10 mouse cellular contexts compared by ENCODE assay signal in the genomic region with DNA sequence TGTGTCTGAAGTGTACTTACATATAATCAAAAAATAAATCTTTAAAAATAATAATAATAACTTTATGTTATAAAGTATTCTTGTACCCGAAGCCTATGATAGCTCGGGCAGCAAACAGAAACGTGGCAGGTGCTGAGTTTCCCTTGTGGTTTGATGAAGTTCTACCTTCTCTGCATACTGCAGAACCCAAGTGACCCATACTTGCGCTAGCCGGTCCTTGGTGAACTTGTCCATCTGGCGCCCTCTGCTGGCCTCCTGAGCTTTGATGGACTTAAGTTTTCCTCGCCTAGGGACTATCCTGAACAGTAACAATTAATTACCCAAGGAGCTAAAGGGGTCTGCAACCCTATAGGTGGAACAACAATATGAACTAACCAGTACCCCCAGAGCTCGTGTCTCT. TPM values are rescaled to one million over a fixed set of nuclear protein-coding genes. Genes with fewer than 3 reads are reported as not detected.
DNase-seq lines count a peak whose midpoint lies in the region; ATAC-seq and TF ChIP-seq lines count a peak whose summit lies in the region.
"Had no signal": no experiment of that assay in that cellular context is flagged by ENCODE, and none has a peak within 500 bp of the region (broad histone marks: within the 10 kb centered on the region; RNA-seq: fewer than 3 reads in every experiment).

No protein-coding gene starts in this region.

- no peaks in the 10 kb centered on the region for H3K27me3 ChIP-seq in liver, adult 2 months (ENCODE audit: control insufficient read depth, insufficient read depth, low read length)
- H3K27me3 ChIP-seq in liver, embryonic 12.5 days (replicated peaks): no peaks in the 10 kb centered on the region
- H3K27me3 ChIP-seq in hindbrain, postnatal 0 days (ENCODE audit: insufficient read depth, low read length): no peaks in the 10 kb centered on the region
- no peaks in the 10 kb centered on the region for H3K27me3 ChIP-seq in liver, embryonic 14.5 days (ENCODE audit: control insufficient read depth, insufficient read depth, low read length)
- H3K27me3 ChIP-seq: liver, embryonic 15.5 days had no signal

- no peak for TF ChIP-seq POLR2A in liver, adult 2 months (IDR thresholded peaks at IDR 0.05; ENCODE audit: extremely low read depth, insufficient read depth, low read length)

- DNase-seq in liver, adult 2 months (ENCODE audit: extremely low read depth, low read depth, low spot score): peak; percentile 76
- DNase-seq in adrenal gland, adult 8-10 months: peak; percentile 47
- peak; percentile 35 for DNase-seq in embryo, embryonic 11.5 days (ENCODE audit: low read depth, low spot score)
- peak; percentile 75 for DNase-seq in hindbrain, postnatal 0 days (ENCODE audit: low spot score)
- peak in 1 of 3 experiments; percentile 9 for DNase-seq in liver, embryonic 14.5 days (ENCODE audit: low read depth in 3 of 3, low spot score in 3 of 3)
- DNase-seq in right cerebral cortex, postnatal 36 days (ENCODE audit: low spot score in 2 of 2): peak; percentile 33 to 44

- H3K27ac ChIP-seq in liver, adult 2 months (replicated peaks; ENCODE audit: insufficient read depth, low read depth, low read length): no peak overlapping the region
- H3K27ac ChIP-seq in liver, embryonic 12.5 days: no peak overlapping the region
- no peak overlapping the region for H3K27ac ChIP-seq in hindbrain, postnatal 0 days
- H3K27ac ChIP-seq in liver, embryonic 14.5 days: no peak overlapping the region
- H3K27ac ChIP-seq: embryonic facial prominence, embryonic 15.5 days; liver, embryonic 15.5 days had no signal

- H3K9ac ChIP-seq in liver, adult 2 months (ENCODE audit: low read depth, low read length): no peak overlapping the region
- no peak overlapping the region for H3K9ac ChIP-seq in liver, embryonic 12.5 days
- no peak overlapping the region for H3K9ac ChIP-seq in hindbrain, postnatal 0 days (replicated peaks; ENCODE audit: low read length)
- no peak overlapping the region for H3K9ac ChIP-seq in liver, embryonic 14.5 days (replicated peaks)
- H3K9ac ChIP-seq: embryonic facial prominence, embryonic 15.5 days; liver, embryonic 15.5 days had no signal

- WGBS in liver, adult 2 months: 32% methylated on average over 8 of the region's 8 CpGs
- 26% methylated on average over 8 of the region's 8 CpGs for WGBS in liver, embryonic 12.5 days (ENCODE audit: insufficient replicate concordance)
- whole genome bisulfite sequencing in hindbrain, postnatal 0 days: 51% methylated on average over 7 of the region's 8 CpGs
- 21% methylated on average over 8 of the region's 8 CpGs for WGBS in liver, embryonic 14.5 days (ENCODE audit: insufficient replicate concordance)

- no peak for TF ChIP-seq EP300 in liver, embryonic 14.5 days (IDR thresholded peaks at IDR 0.05; ENCODE audit: low read depth)

- H3K4me3 ChIP-seq in liver, adult 2 months (ENCODE audit: insufficient read depth, low read depth, low read length): no peak overlapping the region
- no peak overlapping the region for H3K4me3 ChIP-seq in liver, embryonic 12.5 days
- no peak overlapping the region for H3K4me3 ChIP-seq in hindbrain, postnatal 0 days (ENCODE audit: low read length)
- H3K4me3 ChIP-seq in liver, embryonic 14.5 days (ENCODE audit: insufficient read depth in 1 of 2, low read depth in 2 of 2, low read length in 2 of 2): no peak overlapping the region
- H3K4me3 ChIP-seq: embryonic facial prominence, embryonic 15.5 days; liver, embryonic 15.5 days had no signal

- no peaks in the 10 kb centered on the region for H3K9me3 ChIP-seq in liver, embryonic 12.5 days (replicated peaks)
- H3K9me3 ChIP-seq in hindbrain, postnatal 0 days (ENCODE audit: low read length): no peaks in the 10 kb centered on the region
- H3K9me3 ChIP-seq in liver, embryonic 14.5 days (ENCODE audit: control insufficient read depth, low read length): no peaks in the 10 kb centered on the region
- H3K9me3 ChIP-seq: embryonic facial prominence, embryonic 15.5 days; liver, embryonic 15.5 days had no signal

- ATAC-seq in liver, embryonic 12.5 days: no peak
- ATAC-seq in hindbrain, postnatal 0 days: no peak
- ATAC-seq in liver, embryonic 14.5 days (ENCODE audit: insufficient read depth): no peak
- ATAC-seq in monocyte, adult 5-6 weeks (replicated peaks; ENCODE audit: insufficient number of reproducible peaks, low FRiP score, low TSS enrichment, poor library complexity, severe bottlenecking): no peak

- H3K79me2 ChIP-seq in liver, adult 2 months (ENCODE audit: control insufficient read depth, insufficient read depth, low read length): no peaks in the 10 kb centered on the region

- H3K4me1 ChIP-seq in liver, adult 2 months (ENCODE audit: control insufficient read depth, insufficient read depth, low read length): no peaks in the 10 kb centered on the region
- no peaks in the 10 kb centered on the region for H3K4me1 ChIP-seq in liver, embryonic 12.5 days
- no peaks in the 10 kb centered on the region for H3K4me1 ChIP-seq in hindbrain, postnatal 0 days (ENCODE audit: insufficient read depth, low read length)
- no peaks in the 10 kb centered on the region for H3K4me1 ChIP-seq in liver, embryonic 14.5 days (replicated peaks; ENCODE audit: control insufficient read depth in 2 of 2, insufficient read depth in 2 of 2, low read length in 1 of 2)
- H3K4me1 ChIP-seq: embryonic facial prominence, embryonic 15.5 days; liver, embryonic 15.5 days had no signal

- H3K36me3 ChIP-seq in liver, adult 2 months (ENCODE audit: control insufficient read depth, insufficient read depth, low read length): no peaks in the 10 kb centered on the region
- no peaks in the 10 kb centered on the region for H3K36me3 ChIP-seq in liver, embryonic 12.5 days
- no peaks in the 10 kb centered on the region for H3K36me3 ChIP-seq in hindbrain, postnatal 0 days (ENCODE audit: insufficient read depth, low read length)
- H3K36me3 ChIP-seq in liver, embryonic 14.5 days (replicated peaks; ENCODE audit: control insufficient read depth, insufficient read depth, low read depth): no peaks in the 10 kb centered on the region
- H3K36me3 ChIP-seq: embryonic facial prominence, embryonic 15.5 days; liver, embryonic 15.5 days had no signal

- no peak overlapping the region for H3K4me2 ChIP-seq in liver, embryonic 12.5 days
- no peak overlapping the region for H3K4me2 ChIP-seq in hindbrain, postnatal 0 days (ENCODE audit: low read depth, low read length)
- no peak overlapping the region for H3K4me2 ChIP-seq in liver, embryonic 14.5 days (ENCODE audit: low read depth)
- H3K4me2 ChIP-seq: embryonic facial prominence, embryonic 15.5 days; liver, embryonic 15.5 days had no signal

- TF ChIP-seq CTCF in liver, adult 2 months (IDR thresholded peaks at IDR 0.05; ENCODE audit: low read depth, low read length): peak; percentile 89
- TF ChIP-seq CTCF in hindbrain, postnatal 0 days (IDR thresholded peaks at IDR 0.05; ENCODE audit: low read depth): peak; percentile 63
- peak; percentile 57 for TF ChIP-seq CTCF in liver, embryonic 14.5 days (IDR thresholded peaks at IDR 0.05; ENCODE audit: low read depth)

RNA-seq across cellular contexts. Expression of a gene that starts 12.7 kb away (rescaled TPM):
- total RNA-seq in liver, adult 2 months (2014; rRNA removed): 21.3 and 24.9 TPM in 2 replicates
- 8.2 and 11.3 TPM in 2 replicates for polyA plus RNA-seq in liver, adult 2 months (2012; rRNA removed)
- polyA plus RNA-seq in liver, embryonic 12.5 days (2016; fragmentation: Nextera tagmentation; extraction: Ambion mirVana): 0.42 and 0.48 TPM in 2 replicates
- total RNA-seq in adrenal gland, adult 8-10 months (2022): 10 to 100 TPM in 2 of 4 experiments, 1 to 10 TPM in 2; 7.5 to 10.4 (median 9.2) TPM
- total RNA-seq in hindbrain, postnatal 0 days (2014; rRNA removed): 16.9 and 19.3 TPM in 2 replicates
- polyA plus RNA-seq in hindbrain, postnatal 0 days (2015; fragmentation: Nextera tagmentation; extraction: Ambion mirVana): 10.9 and 13.2 TPM in 2 replicates
- polyA plus RNA-seq in liver, embryonic 14.5 days (2012; rRNA removed): 0.12 and 0.17 TPM in 2 replicates
- polyA plus RNA-seq in liver, embryonic 14.5 days (2014; fragmentation: Nextera tagmentation; extraction: Ambion mirVana): 0.19 and 0.40 TPM in 2 replicates
- total RNA-seq in monocyte, adult 5-6 weeks (2017): 0.29 TPM in 1 of 3 replicates, not detected in the others

RNA-seq across cellular contexts. Expression of a gene that starts 34.7 kb away (rescaled TPM):
- 64.1 and 81.1 TPM in 2 replicates for total RNA-seq in liver, adult 2 months (2014; rRNA removed)
- 81.0 and 84.2 TPM in 2 replicates for polyA plus RNA-seq in liver, adult 2 months (2012; rRNA removed)
- 14.5 and 15.6 TPM in 2 replicates for polyA plus RNA-seq in liver, embryonic 12.5 days (2016; fragmentation: Nextera tagmentation; extraction: Ambion mirVana)
- total RNA-seq in adrenal gland, adult 8-10 months (2022): 100 to 1,000 TPM; 211 to 349 (median 255) TPM
- 167 and 174 TPM in 2 replicates for total RNA-seq in hindbrain, postnatal 0 days (2014; rRNA removed)
- polyA plus RNA-seq in hindbrain, postnatal 0 days (2015; fragmentation: Nextera tagmentation; extraction: Ambion mirVana): 180 and 198 TPM in 2 replicates
- 5.6 and 5.7 TPM in 2 replicates for polyA plus RNA-seq in liver, embryonic 14.5 days (2012; rRNA removed)
- 7.0 and 9.6 TPM in 2 replicates for polyA plus RNA-seq in liver, embryonic 14.5 days (2014; fragmentation: Nextera tagmentation; extraction: Ambion mirVana)
- total RNA-seq in monocyte, adult 5-6 weeks (2017): 0.49 to 0.57 TPM in 2 of 3 replicates, not detected in the other

Comparison
In these comparisons a context has a peak if more than half of its experiments do, and no peak if none do; other contexts are left out.
1. RNA of a gene that starts 34.7 kb away (total RNA-seq): 211 to 349 TPM in adrenal gland, adult 8-10 months, 167 to 174 TPM in hindbrain, postnatal 0 days and 64.1 to 81.1 TPM in liver, adult 2 months; 0.49 to 0.57 TPM in monocyte, adult 5-6 weeks; every median in the first group is over 10 times any median in the second.
2. Peak in every context shown above with its lines, with median percentiles within 50 percentile points of each other: CTCF ChIP-seq.